Mouse (Mus musculus) T-helper 17 cell (primary cell): ENCODE results near the gene Napepld.

Experiments
- in situ Hi-C, 2 experiments: fragments of 300-600 bp; cut with MboI, MseI; formaldehyde crosslinking; loops; 1 replicate in 1 of 2; 2 replicates in 1 of 2; pipeline ENCODE4 v1.15.1; 2025; ENCODE audit warnings: high pct_unique_total_duplicates in 2 of 2

The Napepld gene

GRCm38 (mm10) chr5:21701351-21702008, at the start of gene Napepld:
Napepld (minus strand) TSS chr5:21701396.
- in situ Hi-C loops, result no loop called here

DNA sequence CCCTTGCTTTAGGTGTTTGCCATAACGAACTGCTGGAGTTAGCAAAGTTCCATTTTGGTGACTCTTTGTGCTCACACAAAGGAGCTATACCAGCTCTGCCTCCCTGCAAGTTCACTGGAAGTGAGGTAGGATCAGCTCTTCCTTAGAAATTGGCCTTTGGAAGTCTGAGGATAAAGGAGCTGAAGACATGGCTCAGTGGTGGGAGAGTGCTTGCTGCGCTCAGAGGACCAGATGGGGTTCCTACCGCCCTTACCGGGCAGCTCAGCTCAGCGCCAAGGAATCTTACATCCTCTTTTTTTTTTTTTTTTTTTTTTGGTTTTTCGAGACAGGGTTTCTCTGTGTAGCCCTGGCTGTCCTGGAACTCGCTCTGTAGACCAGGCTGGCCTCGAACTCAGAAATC, 44.8 kb upstream of the Napepld start:
- in situ Hi-C loops, result loop anchor here in 1 of 2 experiments (5.0 kb wide), 1 partner anchor 36 kb away; no protein-coding TSS in a partner anchor

GRCm38 (mm10) chr5:21744651-21745050, 43.5 kb upstream of the Napepld start:
- in situ Hi-C loops, result loop anchor here in 1 of 2 experiments (5.0 kb wide), 1 partner anchor 38 kb away; no protein-coding TSS in a partner anchor

- in situ Hi-C loops, result no loop called here
Measured at GRCm38 (mm10) chr5:21743606-21744005, 42.4 kb upstream of the Napepld start.

GRCm38 (mm10) chr5:21739881-21740280, 38.7 kb upstream of the Napepld start:
- in situ Hi-C loops, result loop anchor here in 1 of 2 experiments (5.0 kb wide), 1 partner anchor 83 kb away; no protein-coding TSS in a partner anchor

- in situ Hi-C loops, result loop anchor here in 1 of 2 experiments (5.0 kb wide), 1 partner anchor 82 kb away; no protein-coding TSS in a partner anchor
Measured at GRCm38 (mm10) chr5:21739120-21739519, 37.9 kb upstream of the Napepld start.

DNA sequence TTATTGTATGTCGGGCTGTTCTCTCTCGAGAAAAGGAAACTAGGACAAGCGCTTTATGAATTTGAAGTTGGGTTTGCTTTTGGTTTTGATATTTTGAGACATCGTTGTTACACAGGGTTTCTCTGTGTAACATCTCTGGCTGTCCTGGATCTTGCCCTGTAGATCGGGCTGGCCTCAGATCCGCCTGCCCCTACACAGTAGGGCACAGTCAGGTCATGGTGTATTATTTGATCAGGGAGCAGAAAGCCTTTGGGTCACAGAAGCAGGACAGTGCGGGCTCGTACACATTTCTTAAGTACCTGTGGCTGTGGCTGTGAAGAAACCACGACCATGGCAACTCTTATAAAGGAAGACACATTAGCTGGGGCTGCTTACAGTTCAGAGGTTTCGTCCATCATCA, 36.4 kb upstream of the Napepld start:
- in situ Hi-C loops, result loop anchor here in 1 of 2 experiments (5.0 kb wide), 1 partner anchor 80 kb away; no protein-coding TSS in a partner anchor

DNA sequence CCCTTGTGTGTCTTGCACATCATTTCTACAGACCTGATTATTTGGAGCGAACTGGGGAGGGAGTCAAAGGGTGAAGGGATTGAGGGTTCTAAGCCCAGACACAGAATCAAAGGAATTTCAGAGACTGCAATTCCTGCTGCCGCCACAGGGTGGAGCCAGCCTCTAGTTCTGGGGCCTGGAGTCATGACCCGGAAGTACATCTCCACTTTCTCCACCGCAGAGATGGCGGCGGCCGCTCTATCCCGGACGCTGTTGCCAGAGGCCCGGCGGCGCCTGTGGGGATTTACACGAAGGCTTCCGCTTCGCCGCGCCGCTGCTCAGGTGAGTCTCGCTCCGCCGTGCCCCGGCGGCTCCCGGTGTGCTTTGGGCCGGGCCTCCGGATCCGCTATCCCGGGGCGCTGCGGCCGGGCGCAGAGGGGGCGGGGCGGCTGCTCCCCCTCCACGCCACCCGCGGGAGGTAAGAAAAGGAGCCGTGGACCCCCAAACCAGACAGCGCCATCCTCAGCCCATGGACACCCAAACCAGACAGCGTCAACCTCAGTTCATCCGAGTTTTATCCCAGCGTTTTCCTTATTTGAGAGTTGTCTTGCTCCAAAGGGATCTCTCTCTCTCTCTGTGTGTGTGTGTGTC, 35.9 kb upstream of the Napepld start, which contains the start of gene Pmpcb:
Gene Pmpcb, plus strand, starts transcription at position 186 of the 630 bp plus-strand sequence.
- in situ Hi-C loops, result loop anchor here in 1 of 2 experiments (5.0 kb wide), 1 partner anchor 80 kb away; no protein-coding TSS in a partner anchor

GRCm38 (mm10) chr5:21736046-21736445, 34.9 kb upstream of the Napepld start:
- in situ Hi-C loops, result loop anchor here in 1 of 2 experiments (5.0 kb wide), 1 partner anchor 79 kb away; no protein-coding TSS in a partner anchor

GRCm38 (mm10) chr5:21735584-21735983, 34.4 kb upstream of the Napepld start:
- in situ Hi-C loops, result loop anchor here in 1 of 2 experiments (5.0 kb wide), 1 partner anchor 78 kb away; no protein-coding TSS in a partner anchor

- in situ Hi-C loops, result loop anchor here in 1 of 2 experiments (5.0 kb wide), 1 partner anchor 78 kb away; no protein-coding TSS in a partner anchor
Measured at GRCm38 (mm10) chr5:21735100-21735499, 33.9 kb upstream of the Napepld start.

DNA sequence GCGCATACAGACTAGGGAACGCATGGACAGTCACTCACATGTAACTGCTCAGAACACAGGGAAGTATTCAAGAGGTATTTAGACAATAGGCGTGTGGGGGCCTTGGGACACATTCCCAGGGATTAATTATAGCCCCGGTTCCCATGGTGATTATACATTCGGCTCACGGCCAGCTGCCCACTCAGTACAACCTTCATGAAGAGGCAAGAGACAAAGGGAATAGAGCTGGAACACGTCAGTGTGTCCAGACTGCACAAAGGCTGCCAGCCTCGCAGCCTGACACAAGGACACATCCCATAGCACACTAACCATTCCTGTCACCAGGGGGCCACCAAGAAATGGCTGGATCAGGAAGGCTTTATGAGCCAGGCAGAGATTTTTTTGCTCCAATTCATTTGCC, 31.7 kb upstream of the Napepld start:
- in situ Hi-C loops, result no loop called here

GRCm38 (mm10) chr5:21732177-21732911, 31.1 kb upstream of the Napepld start:
- in situ Hi-C loops, result no loop called here

- in situ Hi-C loops, result no loop called here
Measured at GRCm38 (mm10) chr5:21729107-21729506, 27.9 kb upstream of the Napepld start.

- in situ Hi-C loops, result no loop called here
Measured at GRCm38 (mm10) chr5:21724872-21725271, 23.7 kb upstream of the Napepld start.

GRCm38 (mm10) chr5:21724427-21724826, 23.2 kb upstream of the Napepld start:
- in situ Hi-C loops, result no loop called here

DNA sequence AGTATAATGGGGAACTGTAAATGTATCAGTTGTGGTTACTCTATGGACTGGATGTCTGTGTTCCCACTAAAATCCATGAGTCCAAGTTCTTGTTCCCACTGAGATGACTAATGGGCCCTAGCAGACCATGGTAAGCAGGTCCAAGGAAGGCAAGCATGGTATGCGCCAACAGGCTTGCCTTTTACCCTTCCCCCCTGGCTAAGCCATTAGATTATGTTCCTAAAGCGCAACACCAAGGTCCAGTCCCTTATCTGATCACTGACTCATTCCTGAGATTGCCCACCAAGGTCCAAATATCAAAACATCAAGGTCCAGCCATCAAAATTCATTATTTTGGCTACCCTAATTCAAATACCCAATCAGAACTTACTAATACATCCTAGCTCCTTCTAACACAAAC, 18.0 kb upstream of the Napepld start:
- in situ Hi-C loops, result no loop called here

- in situ Hi-C loops, result no loop called here
Measured at GRCm38 (mm10) chr5:21718546-21718945, 17.4 kb upstream of the Napepld start.

DNA sequence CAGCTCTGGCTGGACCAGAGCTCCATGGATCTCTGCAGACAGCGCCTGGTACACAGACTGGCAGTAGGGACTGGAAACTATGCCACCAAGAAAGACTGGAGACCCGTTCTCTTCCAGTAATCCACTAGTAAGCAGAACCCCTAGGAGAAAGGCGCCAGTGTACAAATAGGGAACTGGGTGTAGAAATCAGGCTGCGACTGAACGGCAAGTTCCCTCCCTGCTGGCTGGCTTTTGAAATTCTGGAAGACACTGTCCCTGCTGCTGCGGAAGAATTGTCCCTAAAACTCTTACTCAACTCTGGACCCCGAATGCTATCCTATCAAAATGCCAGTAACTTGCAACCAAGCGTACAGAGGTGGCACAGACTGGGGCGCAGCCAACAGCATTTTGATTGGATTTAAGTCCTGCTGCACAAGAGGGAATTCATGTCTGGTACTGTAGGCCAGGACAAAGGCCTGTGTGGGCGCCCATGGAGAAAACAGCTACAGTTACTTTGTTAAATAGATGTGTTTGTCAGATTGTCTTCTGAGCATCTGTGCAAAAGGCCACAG, 16.0 kb upstream of the Napepld start:
- in situ Hi-C loops, result no loop called here

GRCm38 (mm10) chr5:21714447-21714846, 13.3 kb upstream of the Napepld start:
- in situ Hi-C loops, result no loop called here

DNA sequence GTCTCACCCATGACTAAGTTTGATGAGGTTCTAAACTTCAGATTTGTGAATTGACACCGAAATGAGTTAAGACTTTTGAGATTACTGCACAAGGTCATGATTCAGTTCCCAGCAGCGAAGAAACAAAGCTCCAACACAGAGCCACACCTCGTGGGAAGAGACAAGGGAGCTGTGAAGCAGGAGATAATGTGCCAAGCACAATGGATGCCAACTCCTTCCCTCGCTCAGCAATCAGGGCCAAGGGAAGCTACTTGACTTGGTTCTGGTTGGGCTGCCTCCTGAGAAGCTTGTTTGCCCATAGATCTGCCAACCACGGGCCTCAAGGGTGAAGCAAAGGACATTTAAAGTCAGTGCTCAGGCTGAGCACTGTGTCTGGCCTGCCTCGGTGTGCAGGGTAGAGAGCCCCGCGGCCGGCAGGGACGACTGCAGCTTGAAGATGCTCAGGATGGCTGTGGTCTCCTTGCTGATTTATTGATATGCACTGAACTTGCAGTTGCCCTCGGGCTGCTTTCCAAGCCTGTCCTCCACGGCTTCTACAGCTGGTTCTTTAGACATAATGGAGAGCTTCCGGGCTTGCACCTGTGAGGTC, 11.0 kb upstream of the Napepld start:
- in situ Hi-C loops, result no loop called here
